Mouse (Mus musculus): ENCODE measurements around the gene Flvcr1. TPM values are rescaled to one million over a fixed set of nuclear protein-coding genes. Genes with fewer than 3 reads are reported as not detected.

Gene Flvcr1
- polyA plus RNA-seq, 1 experiment: 15.6 TPM

- no peak overlapping the region for H3K27ac ChIP-seq (ENCODE audit: insufficient read depth, low read length)
- no peak overlapping the region for H3K4me3 ChIP-seq (ENCODE audit: extremely low read depth, insufficient read depth, insufficient read length)
- 70% methylated on average over 11 of the region's 11 CpGs for WGBS
- no peaks in the 10 kb centered on the region for H3K36me3 ChIP-seq (ENCODE audit: control insufficient read depth, insufficient read depth, low read length)
- TF ChIP-seq CTCF (IDR thresholded peaks at IDR 0.05; ENCODE audit: extremely low read depth, insufficient read depth, insufficient read length, insufficient replicate concordance) (no peak), POLR2A (IDR thresholded peaks at IDR 0.05; ENCODE audit: low read depth, low read length) (no peak)
- H3K27me3 ChIP-seq (ENCODE audit: control insufficient read depth, insufficient read depth, low read length): peaks cover 16% of the 10 kb centered on the region
- DNase-seq (ENCODE audit: low read depth in 1 of 2, low spot score in 2 of 2): no peak
- peaks cover 16% of the 10 kb centered on the region for H3K4me1 ChIP-seq (ENCODE audit: control insufficient read depth, insufficient read depth, insufficient read length)
These were observed 48.9 kb downstream of the Flvcr1 start for GRCm38 (mm10) chr1:190976887-190977573.

DNA sequence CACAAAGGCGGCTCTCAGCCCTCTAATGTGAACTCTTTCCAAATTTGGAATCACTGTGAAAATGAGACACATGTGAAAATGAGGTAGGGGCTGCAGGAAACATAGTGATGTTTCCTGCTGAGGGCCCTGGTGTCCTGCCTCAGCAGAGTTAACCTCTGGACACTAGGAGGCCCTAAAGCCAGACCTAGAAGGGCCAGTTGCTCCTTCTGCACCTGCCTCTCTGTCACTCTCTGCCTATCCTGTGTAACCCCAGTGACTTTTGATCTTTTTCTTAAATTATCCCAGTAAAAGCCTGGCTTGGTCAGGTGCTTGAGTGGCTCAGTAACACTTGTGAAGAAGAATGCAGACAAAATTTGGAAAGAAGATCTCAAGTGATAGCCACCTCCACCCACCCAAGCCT, 51.1 kb downstream of the Flvcr1 start:
- no peak overlapping the region for H3K4me3 ChIP-seq (ENCODE audit: extremely low read depth, insufficient read depth, insufficient read length)
- H3K27me3 ChIP-seq (ENCODE audit: control insufficient read depth, insufficient read depth, low read length): peaks cover 16% of the 10 kb centered on the region
- TF ChIP-seq CTCF (IDR thresholded peaks at IDR 0.05; ENCODE audit: extremely low read depth, insufficient read depth, insufficient read length, insufficient replicate concordance) (no peak), POLR2A (IDR thresholded peaks at IDR 0.05; ENCODE audit: low read depth, low read length) (no peak)
- 100% methylated on average over 1 of the region's 1 CpGs for WGBS
- peaks cover 7% of the 10 kb centered on the region for H3K4me1 ChIP-seq (ENCODE audit: control insufficient read depth, insufficient read depth, insufficient read length)
- no peaks in the 10 kb centered on the region for H3K36me3 ChIP-seq (ENCODE audit: control insufficient read depth, insufficient read depth, low read length)
- no peak for DNase-seq (ENCODE audit: low read depth in 1 of 2, low spot score in 2 of 2)
- H3K27ac ChIP-seq (ENCODE audit: insufficient read depth, low read length): no peak overlapping the region

DNA sequence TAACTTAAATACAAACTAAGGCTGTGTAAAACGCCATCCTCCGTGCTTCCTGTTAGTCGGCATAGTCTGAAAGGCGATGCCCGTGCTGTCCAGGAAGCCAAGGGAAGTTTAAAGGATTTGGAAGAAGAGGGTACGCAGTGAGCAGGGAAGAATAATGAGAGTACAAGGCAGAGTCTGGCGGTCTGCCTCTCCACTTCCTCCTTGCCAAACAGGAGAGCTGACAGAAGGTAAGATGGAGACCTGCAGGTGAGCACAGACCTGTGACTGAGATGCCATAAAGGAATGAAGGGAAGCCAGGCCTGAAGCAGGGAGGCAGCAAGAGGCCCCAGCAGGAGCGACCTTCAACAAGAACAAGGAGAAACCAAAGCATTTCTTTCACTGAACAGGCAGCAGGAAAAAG, 51.8 kb downstream of the Flvcr1 start:
- peaks cover 7% of the 10 kb centered on the region for H3K4me1 ChIP-seq (ENCODE audit: control insufficient read depth, insufficient read depth, insufficient read length)

DNA sequence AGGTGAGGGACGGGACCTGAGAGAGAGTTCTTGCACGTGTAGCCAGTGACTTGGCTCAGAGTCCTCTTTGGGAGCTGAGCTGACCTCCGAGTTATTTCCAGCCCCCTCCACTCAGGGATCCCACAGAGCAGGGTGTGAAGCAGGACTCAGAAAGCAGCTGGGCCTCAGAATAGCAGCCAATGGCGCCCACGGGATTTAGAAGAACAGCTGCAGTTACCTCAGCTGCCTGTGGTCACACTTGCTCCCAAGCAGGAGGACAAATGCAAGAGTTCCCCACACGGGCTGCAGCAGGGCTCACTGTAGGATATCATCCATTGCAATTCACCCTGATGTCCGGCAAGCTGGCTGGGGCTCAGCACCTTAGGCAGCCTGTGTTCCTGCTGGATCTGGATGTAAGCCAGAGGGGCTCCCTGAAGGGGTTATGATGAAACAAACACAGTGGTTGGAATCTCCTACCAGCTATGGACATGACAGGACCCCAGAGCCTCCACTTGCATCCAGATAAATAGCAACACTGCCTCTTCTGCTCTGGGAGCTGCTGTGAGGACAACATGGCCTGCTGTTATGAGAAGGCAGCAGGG, 53.3 kb downstream of the Flvcr1 start:
- H3K27me3 ChIP-seq (ENCODE audit: control insufficient read depth, insufficient read depth, low read length): no peaks in the 10 kb centered on the region; the same call in 1 of the 2 replicates
- DNase-seq (ENCODE audit: low read depth in 1 of 2, low spot score in 2 of 2): no peak
- WGBS: 60% methylated on average over 7 of the region's 7 CpGs
- H3K27ac ChIP-seq (ENCODE audit: insufficient read depth, low read length): no peak overlapping the region
- H3K4me3 ChIP-seq (ENCODE audit: extremely low read depth, insufficient read depth, insufficient read length): no peak overlapping the region
- no peaks in the 10 kb centered on the region for H3K4me1 ChIP-seq (ENCODE audit: control insufficient read depth, insufficient read depth, insufficient read length)
- TF ChIP-seq POLR2A (IDR thresholded peaks at IDR 0.05; ENCODE audit: low read depth, low read length) (no peak), CTCF (IDR thresholded peaks at IDR 0.05; ENCODE audit: extremely low read depth, insufficient read depth, insufficient read length, insufficient replicate concordance) (no peak)
- H3K36me3 ChIP-seq (ENCODE audit: control insufficient read depth, insufficient read depth, low read length): no peaks in the 10 kb centered on the region

More for the DNA sequence above, 51.8 kb downstream of the Flvcr1 start:
- Histone ChIP-seq H3K4me3 (ENCODE audit: extremely low read depth, insufficient read depth, insufficient read length) (no peak overlapping the region), H3K27me3 (ENCODE audit: control insufficient read depth, insufficient read depth, low read length) (peaks cover 14% of the 10 kb centered on the region), H3K27ac (ENCODE audit: insufficient read depth, low read length) (no peak overlapping the region), H3K36me3 (ENCODE audit: control insufficient read depth, insufficient read depth, low read length) (no peaks in the 10 kb centered on the region)
- 89% methylated on average over 8 of the region's 8 CpGs for WGBS
- no peak for DNase-seq (ENCODE audit: low read depth in 1 of 2, low spot score in 2 of 2)
- no peak for TF ChIP-seq POLR2A (IDR thresholded peaks at IDR 0.05; ENCODE audit: low read depth, low read length)

GRCm38 (mm10) chr1:190971708-190972610, 54.0 kb downstream of the Flvcr1 start:
- TF ChIP-seq POLR2A (IDR thresholded peaks at IDR 0.05; ENCODE audit: low read depth, low read length) (no peak), CTCF (IDR thresholded peaks at IDR 0.05; ENCODE audit: extremely low read depth, insufficient read depth, insufficient read length, insufficient replicate concordance) (no peak)
- WGBS: 67% methylated on average over 14 of the region's 14 CpGs

DNA sequence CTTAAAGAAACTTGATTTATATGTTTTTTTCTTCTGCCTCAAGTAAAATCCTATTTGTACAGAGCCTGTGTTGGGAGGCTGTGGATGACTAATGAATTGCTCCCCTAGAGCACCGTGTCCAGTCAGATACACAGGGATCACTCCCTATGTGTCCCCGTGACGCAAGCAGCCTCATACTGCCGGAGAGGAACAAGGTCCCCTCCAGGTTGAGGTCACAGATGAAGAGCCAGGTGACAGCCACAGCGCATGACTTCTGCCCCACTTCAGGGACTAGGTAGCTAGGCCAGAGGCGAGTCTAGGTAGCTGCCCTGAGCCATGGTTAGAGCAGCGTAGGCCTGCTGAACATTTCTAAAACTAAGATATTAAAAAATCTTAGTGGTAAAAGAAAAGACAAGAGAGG, 57.9 kb downstream of the Flvcr1 start:
- H3K27ac ChIP-seq (ENCODE audit: insufficient read depth, low read length): no peak overlapping the region
- H3K36me3 ChIP-seq (ENCODE audit: control insufficient read depth, insufficient read depth, low read length): no peaks in the 10 kb centered on the region
- 93% methylated on average over 7 of the region's 7 CpGs for WGBS
- H3K4me1 ChIP-seq (ENCODE audit: control insufficient read depth, insufficient read depth, insufficient read length): no peaks in the 10 kb centered on the region
- H3K4me3 ChIP-seq (ENCODE audit: extremely low read depth, insufficient read depth, insufficient read length): no peak overlapping the region
- TF ChIP-seq POLR2A (IDR thresholded peaks at IDR 0.05; ENCODE audit: low read depth, low read length) (no peak), CTCF (IDR thresholded peaks at IDR 0.05; ENCODE audit: extremely low read depth, insufficient read depth, insufficient read length, insufficient replicate concordance) (no peak)
- no peak for DNase-seq (ENCODE audit: low read depth in 1 of 2, low spot score in 2 of 2)
- no peaks in the 10 kb centered on the region for H3K27me3 ChIP-seq (ENCODE audit: control insufficient read depth, insufficient read depth, low read length)

More at GRCm38 (mm10) chr1:190971708-190972610, 54.0 kb downstream of the Flvcr1 start:
- H3K36me3 ChIP-seq (ENCODE audit: control insufficient read depth, insufficient read depth, low read length): no peaks in the 10 kb centered on the region
- DNase-seq (ENCODE audit: low read depth in 1 of 2, low spot score in 2 of 2): no peak
- H3K27me3 ChIP-seq (ENCODE audit: control insufficient read depth, insufficient read depth, low read length): no peaks in the 10 kb centered on the region
- H3K4me3 ChIP-seq (ENCODE audit: extremely low read depth, insufficient read depth, insufficient read length): no peak overlapping the region
- H3K27ac ChIP-seq (ENCODE audit: insufficient read depth, low read length): no peak overlapping the region
- H3K4me1 ChIP-seq (ENCODE audit: control insufficient read depth, insufficient read depth, insufficient read length): no peaks in the 10 kb centered on the region
